Mouse (Mus musculus) heart, embryonic 15.5 days (tissue): Measurements from ENCODE around the gene Cfap70. TPM values are rescaled to one million over a fixed set of nuclear protein-coding genes. Genes with fewer than 3 reads are reported as not detected.

Experiments
- polyA plus RNA-seq: library from polyadenylated mRNA; unstranded; fragments of >200 nt; fragmentation: Nextera tagmentation; extraction: Ambion mirVana; gene quantifications from 2 replicates; pipeline ENCODE4 v1.2.1, GENCODE M21; 2015

Gene Cfap70
- polyA plus RNA-seq, 1 experiment from 2014 or later, result 0.40 TPM

Other genes starting within 250 kb of the Cfap70 start
- gene Kcnk16, start 183.0 kb downstream of the Cfap70 start, polyA plus RNA-seq, result 0.13 and 0.44 TPM in 2 replicates
- 14.4 and 14.8 TPM in 2 replicates for gene Nudt13, start 157.5 kb downstream of the Cfap70 start, polyA plus RNA-seq
- gene Ecd, start 104.1 kb downstream of the Cfap70 start, polyA plus RNA-seq, result 28.2 and 37.5 TPM in 2 replicates
- 23.1 and 27.3 TPM in 2 replicates for gene Fam149b, start 104.1 kb downstream of the Cfap70 start, polyA plus RNA-seq
- 89.5 and 99.0 TPM in 2 replicates for gene Dnajc9, start 63.3 kb downstream of the Cfap70 start, polyA plus RNA-seq
- 88.5 and 98.2 TPM in 2 replicates for gene Mrps16, start 58.6 kb downstream of the Cfap70 start, polyA plus RNA-seq
- 40.6 and 44.8 TPM in 2 replicates for gene Anxa7, start 27.9 kb upstream of the Cfap70 start, polyA plus RNA-seq
- 0.45 and 0.56 TPM in 2 replicates for gene Mss51, start 44.7 kb upstream of the Cfap70 start, polyA plus RNA-seq
- 30.6 and 34.9 TPM in 2 replicates for gene Ppp3cb, start 94.3 kb upstream of the Cfap70 start, polyA plus RNA-seq
- gene Usp54, start 188.8 kb upstream of the Cfap70 start, polyA plus RNA-seq, result 4.0 and 4.8 TPM in 2 replicates
- gene Myoz1, start 204.3 kb upstream of the Cfap70 start, polyA plus RNA-seq, result 10.2 and 11.6 TPM in 2 replicates
- 167 and 174 TPM in 2 replicates for gene Synpo2l, start 216.1 kb upstream of the Cfap70 start, polyA plus RNA-seq
- 57.3 and 82.4 TPM in 2 replicates for gene Sec24c, start 222.1 kb upstream of the Cfap70 start, polyA plus RNA-seq
- 19.0 and 23.9 TPM in 2 replicates for gene Fut11, start 242.7 kb upstream of the Cfap70 start, polyA plus RNA-seq